Mouse (Mus musculus) heart, postnatal 36 days (tissue): ENCODE results near the gene Zfp952. TPM values are rescaled to one million over a fixed set of nuclear protein-coding genes. Genes with fewer than 3 reads are reported as not detected.

Experiments
- total RNA-seq, 2 experiments: library from RNA; stranded (reverse); gene quantifications; 2 replicates each; pipeline ENCODE4 v1.2.3; 2021

The Zfp952 gene
- total RNA-seq, 2 experiments from 2014 or later: 5.9 to 7.1 TPM

Other genes starting within 250 kb of the Zfp952 start
- 10 to 100 TPM; 28.7 to 31.8 TPM for gene Zfp871, start 204.8 kb upstream of the Zfp952 start, total RNA-seq
- gene Zfp811, start 183.2 kb upstream of the Zfp952 start, total RNA-seq: under 1 TPM in 1 of 2 experiments, not detected in 1; 0.19 TPM
- 10 to 100 TPM in 1 of 2 experiments, 1 to 10 TPM in 1; 9.3 to 12.4 TPM for gene Zfp799, start 162.9 kb upstream of the Zfp952 start, total RNA-seq
- gene Zfp870, start 101.5 kb upstream of the Zfp952 start, total RNA-seq: 1 to 10 TPM; 6.5 to 9.9 TPM
- not detected for gene Cyp4f14, start 75.8 kb upstream of the Zfp952 start, total RNA-seq
- 10 to 100 TPM; 12.5 to 15.2 TPM for gene Cyp4f13, start 45.7 kb upstream of the Zfp952 start, total RNA-seq
- 1 to 10 TPM; 1.7 to 2.4 TPM for gene Zfp472, start 27.3 kb upstream of the Zfp952 start, total RNA-seq
- 1 to 10 TPM; 4.1 to 5.3 TPM for gene Zfp763, start 40.3 kb downstream of the Zfp952 start, total RNA-seq
- not detected for gene 4921501E09Rik, start 74.9 kb downstream of the Zfp952 start, total RNA-seq
- 1 to 10 TPM; 5.9 to 7.9 TPM for gene Zfp563, start 96.2 kb downstream of the Zfp952 start, total RNA-seq
- gene Morc2b, start 146.6 kb downstream of the Zfp952 start, total RNA-seq: under 1 TPM in 1 of 2 experiments, not detected in 1; 0.14 TPM
- gene Olfr55, start 175.3 kb downstream of the Zfp952 start, total RNA-seq: not detected
- not detected for gene Olfr239, start 198.2 kb downstream of the Zfp952 start, total RNA-seq
- gene Olfr1564, start 228.6 kb downstream of the Zfp952 start, total RNA-seq: under 1 TPM; 0.05 to 0.11 TPM